22 mouse cellular contexts compared by ENCODE assay signal in genomic region chr6:129221053-129221452, GRCm38 (mm10). TPM values are rescaled to one million over a fixed set of nuclear protein-coding genes. Genes with fewer than 3 reads are reported as not detected.
"Had no signal": no experiment of that assay in that cellular context is flagged by ENCODE, and none has a peak within 500 bp of the region (broad histone marks: within the 10 kb centered on the region; RNA-seq: fewer than 3 reads in every experiment).

No protein-coding gene starts in this region.

- H3K9me3 ChIP-seq: limb, embryonic 12.5 days; limb, embryonic 15.5 days; lung, embryonic 15.5 days; midbrain, embryonic 10.5 days; midbrain, embryonic 13.5 days had no signal

- H3K27ac ChIP-seq: kidney, postnatal 0 days; limb, embryonic 12.5 days; limb, embryonic 15.5 days; lung, embryonic 15.5 days; midbrain, embryonic 10.5 days; midbrain, embryonic 13.5 days had no signal

- H3K36me3 ChIP-seq: limb, embryonic 12.5 days; limb, embryonic 15.5 days; lung, embryonic 15.5 days; midbrain, embryonic 10.5 days; midbrain, embryonic 13.5 days had no signal

- H3K4me1 ChIP-seq: limb, embryonic 12.5 days; limb, embryonic 15.5 days; midbrain, embryonic 10.5 days; midbrain, embryonic 13.5 days had no signal

- H3K4me2 ChIP-seq: limb, embryonic 12.5 days; limb, embryonic 15.5 days; lung, embryonic 15.5 days; midbrain, embryonic 13.5 days had no signal

- DNase-seq: kidney, adult 2 months; kidney, postnatal 36 days; left cerebral cortex, postnatal 4 days; lung, adult 18-20 months; lung, postnatal 14 days; lung, postnatal 4 days; right cerebral cortex, adult 18-20 months; right cerebral cortex, postnatal 14 days; thymus, adult 18-20 months; thymus, postnatal 36 days had no signal

- ATAC-seq: intestine, postnatal 0 days; midbrain, embryonic 13.5 days; midbrain, embryonic 16.5 days had no signal

- H3K27me3 ChIP-seq: limb, embryonic 12.5 days; limb, embryonic 15.5 days; lung, embryonic 15.5 days; midbrain, embryonic 13.5 days had no signal

- H3K9ac ChIP-seq: limb, embryonic 12.5 days; limb, embryonic 15.5 days; lung, embryonic 15.5 days; midbrain, embryonic 13.5 days had no signal

- H3K4me3 ChIP-seq: limb, embryonic 12.5 days; limb, embryonic 15.5 days; lung, embryonic 15.5 days; midbrain, embryonic 10.5 days; midbrain, embryonic 13.5 days; myocyte had no signal

RNA-seq across cellular contexts. Expression of gene Clec2d, which starts 40.6 kb away (rescaled TPM):
- polyA plus RNA-seq: midbrain, embryonic 10.5 days; midbrain, embryonic 16.5 days; neural tube, embryonic 11.5 days; neural tube, embryonic 14.5 days had no signal

RNA-seq across cellular contexts. Expression of gene Cd69, which starts 54.2 kb away (rescaled TPM):
- polyA plus RNA-seq: kidney, postnatal 0 days; limb, embryonic 12.5 days; midbrain, embryonic 13.5 days; midbrain, embryonic 16.5 days; neural tube, embryonic 11.5 days; neural tube, embryonic 14.5 days; testis, adult 2 months had no signal
